11 mouse cellular contexts compared by ENCODE assay signal in the genomic region with DNA sequence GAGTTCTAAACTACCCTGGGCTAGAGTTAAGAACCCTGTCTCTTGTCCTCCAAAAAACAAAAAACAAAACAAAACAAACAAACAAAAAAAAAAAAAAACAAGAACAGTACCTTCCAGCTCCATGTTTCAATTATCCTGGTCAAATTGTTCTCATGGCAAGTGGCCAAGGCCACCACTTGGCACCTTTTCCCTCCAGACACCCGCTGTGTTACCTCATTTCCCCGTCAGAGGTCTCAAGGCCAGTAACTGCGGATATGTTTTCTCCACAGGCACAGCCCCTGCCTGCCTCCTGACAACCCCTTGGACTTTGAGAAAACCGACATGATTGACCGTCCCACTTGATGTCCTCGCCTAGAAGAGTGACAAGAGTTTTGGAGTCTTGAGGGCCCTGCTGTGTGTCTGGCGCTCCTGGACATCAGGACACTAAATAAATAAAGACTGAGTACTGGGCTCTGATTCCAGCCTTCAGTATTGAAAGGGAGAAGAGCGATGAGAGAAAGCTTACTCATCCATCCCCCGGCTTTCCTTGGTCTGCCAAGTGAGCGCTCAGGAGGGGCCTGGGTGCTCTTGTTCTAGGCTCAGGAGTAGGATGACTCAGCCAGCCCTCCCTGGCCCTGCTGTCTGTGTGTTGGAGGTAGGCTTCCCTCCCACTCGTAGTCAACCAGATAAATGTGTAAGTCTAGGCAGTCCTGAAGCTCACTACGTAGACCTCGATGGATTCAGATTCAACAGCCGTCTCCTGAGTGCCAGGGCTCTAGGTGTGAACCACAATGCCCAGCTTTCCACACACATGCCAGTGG. TPM values are rescaled to one million over a fixed set of nuclear protein-coding genes. Genes with fewer than 3 reads are reported as not detected.
A peak's percentile ranks its signal among the peaks of the same experiment; 100 is the strongest.
DNase-seq lines count a peak whose midpoint lies in the region; ATAC-seq and TF ChIP-seq lines count a peak whose summit lies in the region.
"Had no signal": no experiment of that assay in that cellular context is flagged by ENCODE, and none has a peak within 500 bp of the region (broad histone marks: within the 10 kb centered on the region; RNA-seq: fewer than 3 reads in every experiment).

No protein-coding gene starts in this region.

- H3K4me1 ChIP-seq in spleen, adult 2 months (ENCODE audit: control insufficient read depth, insufficient read depth, insufficient read length): peaks cover 10% of the 10 kb centered on the region; the same call in 1 of the 2 replicates

- H3K27ac ChIP-seq in spleen, adult 2 months (ENCODE audit: insufficient read depth, low read length): peak overlapping the region; percentile 21; the same call in 1 of the 2 replicates
- H3K27ac ChIP-seq: neural tube, embryonic 12.5 days had no signal

- intact Hi-C loops in heart, postnatal 36 days (cut with DNase I): no loop called here

- TF ChIP-seq POLR2A in spleen, adult 2 months (IDR thresholded peaks at IDR 0.05; ENCODE audit: low read depth, low read length): no peak

- peak; percentile 47 for DNase-seq in cerebellum, adult 11 months
- no peak for DNase-seq in spleen, adult 2 months (ENCODE audit: low read depth in 1 of 2, low spot score in 2 of 2)
- DNase-seq in spleen, postnatal 14 days (ENCODE audit: low spot score in 2 of 2): no peak
- DNase-seq in layer of hippocampus, adult 9-11 months: peak; percentile 90
- DNase-seq in testis, postnatal 14 days (ENCODE audit: low spot score): peak; percentile 52
- no peak for DNase-seq in B cell, adult 2 months
- no peak for DNase-seq in heart, postnatal 36 days

- no peaks in the 10 kb centered on the region for H3K27me3 ChIP-seq in spleen, adult 2 months (ENCODE audit: control insufficient read depth, insufficient read depth, low read length)
- H3K27me3 ChIP-seq: neural tube, embryonic 12.5 days had no signal

- 96% methylated on average over 14 of the region's 14 CpGs for WGBS in spleen, adult 2 months

- no peak for ATAC-seq in cerebellum, adult (ENCODE audit: insufficient number of reproducible peaks, low FRiP score, low TSS enrichment)
- ATAC-seq: intestine, embryonic 16.5 days had no signal

- H3K4me3 ChIP-seq in spleen, adult 2 months (ENCODE audit: extremely low read depth, insufficient read depth, insufficient read length): no peak overlapping the region
- H3K4me3 ChIP-seq: erythroblast, embryonic 14.5 days; neural tube, embryonic 12.5 days had no signal

- peaks cover 15% of the 10 kb centered on the region for H3K36me3 ChIP-seq in spleen, adult 2 months (ENCODE audit: control insufficient read depth, insufficient read depth, low read length)

- TF ChIP-seq CTCF in spleen, adult 2 months (IDR thresholded peaks at IDR 0.05; ENCODE audit: extremely low read depth, insufficient read depth, insufficient read length, insufficient replicate concordance): no peak

RNA-seq across cellular contexts. Expression of a gene that starts 3.7 kb away (rescaled TPM):
- 17.8 and 20.4 TPM in 2 replicates for polyA plus RNA-seq in spleen, adult 2 months (2012; rRNA removed)
- total RNA-seq in heart, postnatal 36 days (2021): 10 to 100 TPM; 12.4 to 12.5 TPM

RNA-seq across cellular contexts. Expression of a gene that starts 32.4 kb away (rescaled TPM):
- 22.2 and 23.9 TPM in 2 replicates for polyA plus RNA-seq in spleen, adult 2 months (2012; rRNA removed)
- 10 to 100 TPM; 11.9 to 12.2 TPM for total RNA-seq in heart, postnatal 36 days (2021)

Comparison
In these comparisons a context has a peak if more than half of its experiments do, and no peak if none do; other contexts are left out.
1. DNase-seq: peak in cerebellum, adult 11 months (single experiment), layer of hippocampus, adult 9-11 months (single experiment) and testis, postnatal 14 days (single experiment); none in spleen, adult 2 months (0 of 2), spleen, postnatal 14 days (0 of 2), B cell, adult 2 months (0 of 2) and heart, postnatal 36 days (0 of 2).